Mouse (Mus musculus): ENCODE results near the gene Extl1.

DNA sequence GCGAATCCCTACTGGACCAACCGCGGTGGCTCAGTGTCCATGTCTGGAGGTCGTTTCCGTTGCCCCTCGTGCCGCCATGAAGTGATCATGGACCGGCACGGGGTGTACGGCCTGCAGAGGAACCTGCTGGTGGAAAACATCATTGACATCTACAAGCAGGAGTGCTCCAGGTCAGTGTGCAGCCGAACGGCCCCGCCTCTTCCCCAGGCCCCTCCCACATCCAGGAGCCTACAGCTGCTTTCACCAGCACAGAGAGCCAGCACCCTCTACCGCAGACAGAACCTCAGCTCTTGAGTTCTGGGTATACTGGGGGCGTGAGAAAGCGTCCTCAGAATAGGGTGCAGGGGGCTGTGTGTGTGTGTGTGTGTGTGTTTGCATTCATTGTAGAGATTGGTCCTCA, 67.3 kb downstream of the Extl1 start:
- TF ChIP-seq CTCF (IDR thresholded peaks at IDR 0.05; ENCODE audit: borderline replicate concordance, extremely low read depth, insufficient read depth, insufficient read length): no peak
- no peak for TF ChIP-seq POLR2A (IDR thresholded peaks at IDR 0.05; ENCODE audit: borderline replicate concordance, extremely low read depth, insufficient read depth, insufficient read length, poor library complexity, severe bottlenecking)
